Mouse (Mus musculus) frontal cortex, postnatal 25 days (tissue): ENCODE data around the gene Mbd5.
A peak's percentile ranks its signal among the peaks of the same experiment; 100 is the strongest.

Source experiments
- DNase-seq, 2 experiments: peaks; one replicate each; pipeline ENCODE4 v3.0.0; 2022; ENCODE audit warnings: low spot score in 2 of 2

Mbd5 gene

DNA sequence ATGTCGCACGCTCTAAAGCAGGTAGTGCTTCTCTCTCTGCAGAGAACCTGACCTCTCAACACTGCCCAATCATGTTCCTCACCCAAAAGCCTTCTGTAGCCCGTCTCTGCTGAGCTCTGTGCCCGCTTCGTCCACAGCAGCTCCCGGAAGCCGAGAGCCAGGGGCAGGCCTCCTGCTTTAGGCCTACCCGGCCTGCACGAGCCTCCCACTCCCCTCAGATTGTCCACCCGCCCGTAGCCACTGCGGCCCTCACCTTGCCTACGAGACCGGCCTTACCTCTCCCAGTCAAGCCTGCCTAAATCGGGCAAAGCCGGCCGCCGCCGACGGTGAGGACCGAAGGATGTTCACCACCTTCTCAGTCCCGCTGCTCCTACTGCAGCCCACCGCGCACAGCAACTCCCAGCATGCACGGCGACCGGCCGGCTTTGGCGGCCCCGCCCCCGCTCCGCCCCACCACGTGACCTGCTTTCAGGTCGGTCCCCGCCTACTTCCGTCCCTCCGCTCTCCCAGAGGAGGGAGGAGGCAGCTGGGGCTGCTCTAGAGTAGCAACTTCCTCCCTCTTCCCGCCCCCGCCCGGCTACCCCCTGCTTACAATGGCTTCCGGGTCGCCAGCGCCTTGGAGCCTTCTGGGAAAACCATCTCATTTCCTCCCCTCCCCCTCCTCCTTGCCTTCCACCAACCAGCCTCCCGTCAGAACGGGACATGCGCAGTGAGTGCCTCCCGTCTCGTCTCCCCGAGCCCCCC, at the start of gene Mbd5:
Gene Mbd5 (plus strand): TSS at position 668 of the 744 bp plus-strand sequence.
- DNase-seq: peak; percentile 94 to 97

DNA sequence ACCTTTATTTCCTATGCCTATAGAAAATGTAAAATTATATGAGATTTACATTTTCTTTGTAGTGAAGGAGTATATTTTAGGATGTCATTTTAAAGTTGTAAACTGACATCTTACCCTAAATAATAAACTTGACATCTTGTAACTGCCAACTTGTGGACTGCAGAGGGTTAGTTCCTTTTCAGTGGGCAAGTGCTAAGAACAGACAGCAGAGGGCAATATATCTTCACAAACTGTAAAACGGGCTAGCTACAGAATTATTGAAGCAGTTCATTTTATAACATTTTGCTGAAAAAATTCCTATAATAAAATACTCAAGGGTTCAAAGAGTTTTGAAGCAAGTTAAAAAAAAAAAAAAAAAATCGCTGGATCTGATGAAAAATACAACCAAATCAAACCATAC, 40.4 kb upstream of the Mbd5 start:
- DNase-seq: no peak

DNA sequence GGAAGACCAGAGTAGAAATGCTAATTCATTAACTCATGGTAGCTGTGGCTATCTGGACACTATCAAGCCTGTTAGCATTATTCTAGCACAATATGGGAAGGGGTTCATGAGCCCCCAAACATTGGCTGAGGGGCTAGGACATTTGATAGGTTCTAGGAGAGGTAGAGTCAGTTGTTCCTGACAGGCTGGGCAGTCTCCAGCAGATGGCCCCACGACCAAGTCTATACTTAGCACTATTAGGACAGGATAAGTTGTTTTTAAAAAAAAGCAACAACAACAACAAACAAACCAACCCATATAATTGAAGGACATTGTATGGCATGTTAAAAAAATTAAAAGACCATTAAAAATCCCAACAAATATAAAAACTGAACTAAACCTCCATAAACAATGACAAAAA, 35.1 kb upstream of the Mbd5 start:
- no peak for DNase-seq

DNA sequence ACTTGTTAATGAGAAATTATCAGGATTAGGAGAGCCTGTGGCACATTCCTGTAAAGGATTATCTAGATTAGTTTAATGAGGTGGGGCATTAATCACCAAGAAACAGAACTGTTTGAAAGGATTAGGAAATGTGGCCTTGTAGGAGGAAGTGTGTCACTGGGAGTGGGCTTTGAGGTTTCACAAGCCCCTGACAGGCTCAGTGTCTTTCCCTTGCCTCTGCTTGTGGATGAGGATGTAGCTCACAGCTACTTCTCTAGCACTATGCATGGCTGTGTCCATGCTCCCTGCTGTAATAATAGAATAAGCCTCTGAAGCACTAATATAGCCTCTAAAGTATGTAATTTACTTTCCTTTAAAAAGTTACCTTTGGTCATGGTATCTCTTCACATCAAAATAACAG, 33.5 kb upstream of the Mbd5 start:
- no peak for DNase-seq

DNA sequence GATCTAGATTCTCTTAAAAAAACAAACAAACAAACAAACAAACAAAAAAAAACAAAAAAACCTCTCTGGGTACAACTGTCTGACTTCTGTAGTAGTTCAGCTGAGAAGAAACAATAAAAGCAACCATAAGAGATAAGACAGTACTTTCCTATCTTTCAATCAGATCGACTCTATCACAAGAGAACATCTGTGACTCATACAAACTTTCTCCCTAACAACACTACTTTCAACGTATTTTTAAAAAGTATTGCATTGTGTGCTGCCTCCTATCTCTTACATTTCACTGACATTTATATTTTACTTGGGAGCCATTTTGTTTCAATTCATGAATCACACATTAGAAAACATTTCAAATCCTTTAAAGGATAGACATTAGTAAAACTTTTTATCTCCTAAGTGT, 14.2 kb upstream of the Mbd5 start:
- no peak for DNase-seq

DNA sequence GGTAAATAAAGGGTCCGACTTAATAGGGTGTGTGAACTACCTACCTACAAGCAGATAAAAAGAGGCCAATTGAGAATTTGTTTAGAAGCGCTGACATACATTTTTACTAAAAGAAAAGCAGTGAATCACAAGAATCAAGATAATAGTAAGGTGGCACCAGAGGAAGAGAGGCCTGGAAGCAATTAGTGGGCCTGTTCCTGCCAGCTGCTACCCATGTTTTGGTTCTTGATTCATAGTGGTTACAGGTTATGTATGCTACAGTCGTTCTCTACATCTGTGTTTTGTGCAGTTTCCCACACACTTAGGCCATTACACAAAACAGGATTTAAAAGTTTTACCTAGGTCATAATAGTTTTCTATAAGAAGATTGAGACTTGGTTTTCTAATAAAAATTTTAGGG, 1.5 kb upstream of the Mbd5 start:
- DNase-seq: no peak

DNA sequence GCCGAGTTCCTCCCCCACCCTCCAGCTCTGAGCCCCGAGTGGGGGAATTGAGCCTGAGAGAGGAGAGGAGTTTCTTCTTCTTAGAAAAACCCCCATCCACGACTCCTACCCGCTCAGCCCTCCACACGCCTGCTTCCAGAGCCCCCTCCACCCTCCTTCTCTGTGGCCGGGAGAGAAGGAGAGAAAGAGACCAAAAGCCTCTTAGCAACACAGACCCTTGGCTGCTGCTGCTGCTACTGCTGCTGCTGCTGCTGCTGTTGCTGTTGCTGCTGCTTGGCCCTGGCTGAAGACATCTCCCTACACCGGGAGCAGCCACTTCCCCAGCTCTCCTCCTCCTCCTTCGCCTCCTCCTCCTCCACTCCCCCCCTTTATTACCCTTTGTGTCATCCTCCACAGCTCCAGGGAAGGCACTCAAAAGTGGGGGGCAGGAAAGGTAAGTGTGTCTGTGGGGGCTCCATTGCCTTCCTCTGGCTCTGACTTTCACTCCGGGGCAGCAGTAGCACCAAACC, 489 bp downstream of the Mbd5 start:
- peak; percentile 16 to 28 for DNase-seq

DNA sequence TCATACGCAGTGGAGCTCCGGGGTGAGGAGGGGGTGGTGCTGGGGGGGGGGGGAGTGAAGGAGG, 776 bp downstream of the Mbd5 start, which contains the start of gene Orc4:
Gene Orc4 (minus strand): TSS at position 26 of the 64 bp plus-strand sequence.
- no peak for DNase-seq

DNA sequence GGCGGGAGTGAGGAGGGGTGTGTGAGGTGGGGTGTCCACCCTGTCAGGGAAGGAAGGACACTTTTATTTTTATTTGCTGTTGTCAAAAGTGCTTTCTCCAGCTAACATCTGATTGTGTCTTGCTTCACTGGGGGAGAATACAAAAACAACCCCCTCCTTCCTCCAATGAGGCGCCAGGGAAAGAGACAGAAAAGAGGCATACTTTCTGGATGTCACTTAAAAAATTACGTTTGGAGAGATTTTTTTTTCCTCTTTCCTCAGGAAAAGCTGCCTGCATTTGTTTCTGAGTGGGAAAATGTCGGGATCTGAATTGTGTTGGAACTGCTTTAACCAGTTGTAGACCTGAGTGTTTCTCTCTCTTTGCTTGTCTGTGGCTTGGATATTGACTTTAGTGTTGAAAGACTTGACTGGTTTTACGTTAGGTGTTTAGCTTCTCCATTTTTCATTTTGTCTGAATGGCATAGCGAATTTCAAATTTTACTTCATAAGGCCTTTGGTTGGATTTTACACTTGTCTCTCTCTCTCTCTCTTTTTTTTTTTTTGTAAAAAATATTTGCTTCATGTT, 1.1 kb downstream of the Mbd5 start:
- no peak for DNase-seq

DNA sequence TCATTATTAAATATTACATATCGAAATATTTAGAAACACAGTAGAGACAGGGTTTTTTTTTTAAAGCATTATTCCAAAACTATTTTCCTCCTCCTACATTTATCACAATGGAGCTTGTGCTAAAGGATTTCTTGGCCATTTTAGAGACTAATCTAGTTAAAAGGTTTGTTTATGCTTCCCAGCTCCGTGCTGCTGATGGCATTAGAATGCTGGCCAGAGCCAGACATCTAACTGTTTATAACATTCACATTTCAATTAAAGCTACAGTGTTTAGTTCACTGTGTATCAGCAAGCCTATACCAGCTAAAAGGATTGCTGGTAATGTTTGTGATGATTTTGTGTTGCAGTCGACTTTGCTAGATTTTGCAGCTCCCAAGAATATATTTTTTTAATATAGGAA, 7.3 kb downstream of the Mbd5 start:
- no peak for DNase-seq

DNA sequence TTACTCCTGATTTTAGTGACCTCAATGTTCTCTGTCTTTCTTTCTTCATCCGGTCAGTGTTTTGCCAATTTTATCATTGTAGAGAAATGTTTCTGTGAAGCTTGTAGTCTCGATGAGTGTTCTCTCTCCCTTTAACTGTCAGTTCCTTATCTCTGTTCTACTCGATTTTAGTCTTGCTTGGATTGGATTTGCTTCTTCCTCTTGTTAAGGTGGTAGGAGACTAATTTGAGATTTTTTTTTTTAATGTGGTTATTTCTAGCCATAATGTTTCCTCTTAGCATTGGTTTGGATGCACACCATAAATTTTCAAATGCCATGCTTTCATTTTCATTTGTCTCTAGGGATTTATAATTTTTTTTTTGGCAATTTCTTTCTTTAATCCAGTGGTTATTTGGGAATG, 29.6 kb downstream of the Mbd5 start:
- no peak for DNase-seq

DNA sequence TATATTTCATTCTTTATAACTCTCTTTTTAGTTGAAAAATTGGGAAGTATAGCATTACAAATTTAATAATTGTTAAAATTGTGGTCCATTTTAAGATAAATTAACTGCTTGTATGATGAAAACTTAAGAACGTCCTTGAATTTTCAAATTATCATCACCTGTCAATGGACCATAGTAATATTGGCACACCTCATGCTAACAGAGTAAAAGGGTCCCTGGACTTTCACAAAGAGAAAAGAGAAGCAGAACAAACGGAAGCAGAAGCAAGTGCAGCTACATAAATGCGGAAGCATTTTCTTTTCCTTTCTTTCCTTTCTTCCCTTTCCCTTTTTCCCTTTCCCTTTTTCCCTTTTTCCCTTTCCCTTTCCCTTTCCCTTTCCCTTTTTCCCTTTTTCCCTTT, 41.0 kb downstream of the Mbd5 start:
- DNase-seq: no peak

DNA sequence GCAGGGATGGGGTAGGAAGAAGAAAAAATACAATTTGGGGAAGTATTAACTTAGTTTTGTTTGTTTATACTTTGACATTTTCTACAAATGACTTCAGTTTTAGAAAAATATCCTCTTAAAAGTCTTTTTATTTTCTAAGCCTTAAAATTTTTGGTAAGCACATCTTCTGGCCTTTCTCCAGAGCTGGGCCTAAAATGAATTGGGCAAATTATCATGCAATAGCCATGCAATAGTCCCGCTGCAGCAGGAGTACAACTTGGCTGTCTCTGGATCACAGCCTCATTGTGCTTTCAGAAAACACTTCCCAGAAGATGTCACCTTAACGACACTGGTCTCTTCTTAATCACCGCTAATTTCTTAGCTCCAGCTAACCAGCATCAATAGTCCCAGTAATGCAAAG, 91.2 kb downstream of the Mbd5 start:
- no peak for DNase-seq

DNA sequence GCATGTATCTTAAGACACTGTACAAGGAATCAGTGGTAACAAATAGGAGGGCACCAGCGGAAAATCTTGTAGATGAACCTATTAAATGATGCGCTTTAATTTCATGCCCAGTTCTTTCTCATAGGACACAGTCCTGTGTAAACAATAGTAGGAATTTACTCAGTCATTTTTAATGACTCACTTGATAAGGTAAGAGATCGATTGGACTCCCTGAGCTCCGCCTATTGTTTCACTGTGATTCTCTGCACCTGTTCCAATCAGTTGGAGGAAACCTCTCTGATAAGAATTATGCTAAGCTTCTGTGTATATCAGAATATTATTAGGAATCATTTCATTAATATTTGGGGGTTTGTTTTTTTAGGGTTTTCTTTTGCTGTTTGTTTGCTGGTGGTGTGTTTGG, 100.7 kb downstream of the Mbd5 start:
- no peak for DNase-seq

DNA sequence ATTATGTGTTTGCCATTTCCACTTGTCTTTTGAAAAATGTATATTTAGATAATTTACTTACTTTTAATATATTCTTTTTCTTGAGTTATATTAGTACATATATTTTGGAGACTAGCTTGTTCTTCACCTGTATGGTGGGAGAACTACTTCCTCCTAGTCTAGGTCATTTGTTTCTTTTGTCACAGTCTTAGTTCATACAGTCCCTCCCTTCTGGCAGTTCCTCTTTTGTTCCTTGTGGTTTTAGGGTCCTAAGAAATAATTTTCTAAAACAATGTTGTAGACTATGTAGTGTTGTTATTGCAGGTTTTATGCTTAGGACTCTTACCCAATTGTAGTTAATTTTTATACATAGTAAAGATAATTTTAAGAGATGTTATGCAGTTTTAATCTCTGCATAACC, 118.6 kb downstream of the Mbd5 start:
- no peak for DNase-seq

DNA sequence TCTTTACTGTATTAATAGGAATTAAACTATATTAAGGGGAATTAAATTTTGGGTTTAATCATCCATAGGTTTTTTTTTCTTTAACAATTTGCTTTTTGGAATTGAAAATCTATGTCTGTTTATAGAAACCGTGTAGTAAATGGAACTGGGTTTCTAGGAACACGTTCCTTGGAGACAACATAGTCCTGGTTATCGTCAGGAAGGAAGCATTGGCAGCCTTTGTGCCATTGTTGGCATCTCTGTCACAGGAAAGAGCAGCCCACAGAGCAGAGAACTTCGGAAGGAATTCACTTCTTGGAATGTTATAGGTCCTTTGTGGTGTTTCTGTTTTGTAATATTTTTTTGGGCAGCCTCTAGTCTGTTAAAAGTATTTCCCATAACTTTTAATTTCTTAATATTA, 135.7 kb downstream of the Mbd5 start:
- no peak for DNase-seq

DNA sequence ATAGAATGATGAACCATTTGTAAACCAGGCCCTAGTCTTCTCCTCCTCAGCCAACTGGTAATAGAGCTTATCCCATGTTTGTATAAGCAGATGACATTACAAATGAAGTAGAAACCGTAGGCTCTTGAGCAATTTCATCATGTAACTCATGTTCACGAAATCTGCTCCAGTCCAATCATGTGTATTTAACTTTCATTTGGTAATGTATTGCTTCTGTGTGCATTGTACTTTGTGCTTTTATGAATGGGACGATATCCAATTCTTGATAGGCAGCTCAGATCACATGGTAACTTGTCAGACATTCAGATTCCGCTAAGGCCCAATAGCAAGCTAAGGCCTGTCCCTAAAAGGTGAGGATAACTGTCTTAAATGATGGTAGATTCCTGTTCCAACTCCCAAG, 141.5 kb downstream of the Mbd5 start:
- DNase-seq: no peak

DNA sequence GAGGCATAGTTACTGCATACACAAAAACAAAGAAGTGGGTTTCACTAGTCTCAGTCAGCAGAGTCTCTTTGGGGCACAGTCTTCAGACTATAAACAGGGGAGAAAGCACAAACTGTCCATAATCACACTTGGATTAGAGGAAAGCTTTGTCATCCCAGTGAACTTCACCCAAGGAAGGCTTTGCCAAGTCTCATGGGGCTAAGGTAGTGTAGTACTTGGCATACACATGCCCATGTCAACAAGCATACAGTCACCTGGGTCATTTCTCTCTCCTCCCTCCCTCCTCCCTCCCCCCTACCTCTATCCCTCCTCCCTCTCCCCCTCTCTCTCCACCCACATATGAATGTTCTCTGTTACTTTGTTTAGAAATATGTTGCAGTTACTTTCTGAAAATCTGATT, 147.5 kb downstream of the Mbd5 start:
- no peak for DNase-seq

DNA sequence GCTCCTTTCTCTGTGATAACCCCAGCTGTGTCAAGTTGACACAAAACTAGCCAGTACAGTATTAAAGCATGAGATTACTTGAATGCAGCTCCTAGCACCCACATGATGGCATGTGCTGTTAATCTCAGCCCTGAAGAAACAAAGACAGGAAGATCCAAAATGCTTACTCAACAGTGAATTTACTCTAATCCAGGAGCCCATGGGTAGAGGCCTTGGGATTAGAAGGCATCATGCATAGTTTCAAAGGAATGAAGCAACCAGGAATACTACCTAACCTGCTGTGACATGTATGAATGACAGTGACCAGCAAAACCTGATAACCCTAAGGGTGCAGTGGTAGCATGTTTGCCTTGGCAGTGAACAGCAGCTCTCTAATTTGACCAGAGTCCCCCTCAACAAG, 159.6 kb downstream of the Mbd5 start:
- DNase-seq: no peak

DNA sequence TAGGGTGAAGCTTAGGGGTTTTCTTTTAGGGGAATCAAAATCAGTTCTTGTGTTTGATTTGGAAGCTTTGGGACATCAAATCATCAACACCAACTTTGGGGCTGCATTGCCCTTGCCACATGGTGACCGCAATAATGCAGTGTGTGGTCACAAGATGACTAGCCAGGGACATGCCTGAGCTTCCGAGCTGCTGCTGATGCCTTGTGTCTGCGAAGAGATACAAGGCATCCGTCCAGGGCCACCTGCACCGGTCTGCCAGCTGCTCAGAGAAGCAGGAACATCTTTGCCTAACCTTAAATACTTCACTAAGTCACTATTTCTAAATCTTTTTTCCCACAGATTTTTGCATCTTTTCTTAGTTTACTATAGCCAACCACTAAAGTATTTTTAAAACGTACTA, 170.6 kb downstream of the Mbd5 start:
- no peak for DNase-seq

DNA sequence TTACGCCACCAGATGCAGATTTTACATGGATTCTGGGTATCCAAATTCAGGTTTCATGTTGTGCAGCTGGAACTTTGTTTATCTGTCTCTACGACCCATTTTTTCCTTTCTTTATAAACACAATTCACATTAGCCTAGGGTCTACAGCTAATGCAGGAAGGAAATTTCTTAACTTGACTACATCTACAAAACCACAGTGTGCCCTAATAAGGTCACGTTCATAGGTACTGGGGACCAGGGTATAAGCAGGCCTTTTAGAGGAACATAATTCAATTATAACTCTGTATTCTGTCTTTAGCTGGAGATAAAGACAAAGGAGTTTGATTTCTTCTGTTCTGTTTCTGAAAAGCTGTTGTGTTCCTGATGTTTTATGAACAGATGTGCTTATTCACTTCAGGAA, 172.3 kb downstream of the Mbd5 start:
- no peak for DNase-seq

DNA sequence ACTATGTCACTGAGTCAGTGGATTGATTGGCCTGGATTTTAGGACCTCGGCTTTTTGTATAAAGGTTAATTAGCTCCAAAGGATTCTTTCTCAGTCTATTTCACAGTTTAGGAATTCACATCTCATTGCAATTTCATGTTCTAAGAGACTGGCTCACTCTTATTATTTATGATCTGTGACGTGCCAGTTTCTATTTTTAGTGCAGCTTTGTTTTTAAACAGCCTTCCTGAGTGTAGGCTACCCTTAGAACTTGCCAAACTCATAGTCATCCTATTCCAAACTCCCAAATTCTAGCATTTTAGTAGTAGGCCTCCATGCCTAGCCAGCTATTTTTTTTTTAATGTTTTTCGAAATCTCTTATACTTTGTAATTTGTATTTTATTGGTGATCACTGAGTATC, 192.9 kb downstream of the Mbd5 start:
- no peak for DNase-seq

DNA sequence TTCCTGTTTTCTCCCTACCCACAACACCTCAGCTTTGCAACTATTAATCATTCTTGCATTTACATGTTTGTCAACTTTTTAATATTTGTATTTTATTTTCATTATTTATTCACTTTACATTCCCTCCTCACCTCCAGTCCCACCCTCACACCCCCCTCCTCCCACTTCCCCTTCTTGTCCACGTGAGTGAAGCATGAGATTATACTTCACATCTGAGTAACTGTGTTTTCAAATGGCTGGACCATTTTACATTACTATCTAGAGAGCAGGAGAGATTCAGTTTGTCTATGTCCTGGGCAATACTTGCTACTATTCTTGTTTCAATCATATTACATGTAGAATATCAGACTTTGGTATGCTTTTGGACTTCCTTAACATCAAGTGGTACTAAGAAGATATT, 204.3 kb downstream of the Mbd5 start:
- no peak for DNase-seq

DNA sequence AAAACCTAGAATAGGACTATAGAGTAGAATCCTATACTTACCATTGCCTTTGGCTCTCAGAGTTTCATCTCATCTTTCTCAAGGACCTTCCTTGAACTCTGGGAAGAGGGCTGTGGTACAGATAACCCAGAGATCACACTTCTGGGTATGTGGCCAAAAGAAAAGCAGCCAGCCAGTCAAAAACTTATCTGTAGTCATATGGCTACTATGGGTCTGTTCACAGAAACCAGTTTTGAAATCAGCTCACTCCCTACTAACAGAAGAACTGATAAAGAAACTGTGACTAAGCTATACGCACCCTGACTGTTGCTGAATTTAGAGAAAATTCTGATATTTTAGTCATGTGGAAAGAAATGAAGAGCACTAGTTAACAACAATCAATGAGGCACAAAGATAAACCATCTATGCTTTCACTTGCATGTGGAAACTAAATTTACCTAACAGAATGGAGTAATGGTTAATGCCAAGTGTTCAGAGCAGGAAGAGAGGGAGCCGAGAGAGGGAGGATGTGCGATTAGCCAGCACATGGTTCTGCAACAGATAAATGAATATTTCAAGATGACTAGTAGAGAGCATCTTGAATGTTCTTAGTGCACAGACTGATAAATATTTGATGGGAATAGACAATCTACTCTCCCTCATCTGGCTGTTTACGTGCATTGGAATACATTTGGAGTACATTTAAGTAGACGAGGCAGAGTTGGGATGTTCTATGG, 211.1 kb downstream of the Mbd5 start:
- no peak for DNase-seq
